Mouse (Mus musculus) intestine, embryonic 16.5 days (tissue): ENCODE measurements around the gene Mrtfb. TPM values are rescaled to one million over a fixed set of nuclear protein-coding genes. Genes with fewer than 3 reads are reported as not detected.
A peak's percentile ranks its signal among the peaks of the same experiment; 100 is the strongest.

Experiments used
- ATAC-seq: fragments of 200-750 bp; cut with Nextera tagmentation; 2 replicates; pipeline ENCODE4 v1.8.0; 2017; ENCODE audit warnings: moderate TSS enrichment, moderate library complexity
- H3K27ac ChIP-seq: fragments of 300-500 bp; sonication (generic); 2 replicates; pipeline ENCODE4 v1.5.1; 2014; ENCODE audit warnings: mild to moderate bottlenecking, low read length
- H3K27me3 ChIP-seq: fragments of 300-500 bp; sonication (generic); replicated peaks from 2 replicates; pipeline ENCODE4 v1.6.1; 2014; ENCODE audit warnings: low read length, control low read depth, mixed read lengths; ENCODE audit not compliant: control insufficient read depth, insufficient read depth
- H3K36me3 ChIP-seq: fragments of 300-500 bp; sonication (generic); 2 replicates; pipeline ENCODE4 v1.6.1; 2014; ENCODE audit warnings: low read length, control low read depth; ENCODE audit not compliant: control insufficient read depth, insufficient read depth
- H3K4me1 ChIP-seq: fragments of 300-500 bp; sonication (generic); 2 replicates; pipeline ENCODE4 v1.6.1; 2014; ENCODE audit warnings: low read length, control low read depth, mixed read lengths; ENCODE audit not compliant: control insufficient read depth, insufficient read depth
- H3K4me2 ChIP-seq: fragments of 300-500 bp; sonication (generic); 2 replicates; pipeline ENCODE4 v1.6.1; 2014; ENCODE audit warnings: low read depth, low read length, control low read depth
- H3K4me3 ChIP-seq: fragments of 300-500 bp; sonication (generic); 2 replicates; pipeline ENCODE4 v1.5.1; 2014; ENCODE audit warnings: mild to moderate bottlenecking, low read length
- H3K9ac ChIP-seq: fragments of 300-500 bp; sonication (generic); 2 replicates; pipeline ENCODE4 v1.6.1; 2014; ENCODE audit warnings: low read depth, low read length
- H3K9me3 ChIP-seq: fragments of 300-500 bp; sonication (generic); 2 replicates; pipeline ENCODE4 v1.6.1; 2016; ENCODE audit warnings: low read length, control low read depth; ENCODE audit not compliant: control insufficient read depth
- WGBS: fragments of 180-500 bp; shearing (Covaris S2); extraction: QIAGEN DNeasy Blood & Tissue Kit; methylation state at CpG from one replicate; pipeline ENCODE4 v1.1.7; 2014; 5-methylcytosine and 5-hydroxymethylcytosine counted together
- polyA plus RNA-seq: library from polyadenylated mRNA; unstranded; fragments of >200 nt; fragmentation: Nextera tagmentation; extraction: Ambion mirVana; gene quantifications from 2 replicates; pipeline ENCODE4 v1.2.1, GENCODE M21; 2015

Gene Mrtfb
- polyA plus RNA-seq, 1 experiment from 2014 or later, result 15.2 TPM

DNA sequence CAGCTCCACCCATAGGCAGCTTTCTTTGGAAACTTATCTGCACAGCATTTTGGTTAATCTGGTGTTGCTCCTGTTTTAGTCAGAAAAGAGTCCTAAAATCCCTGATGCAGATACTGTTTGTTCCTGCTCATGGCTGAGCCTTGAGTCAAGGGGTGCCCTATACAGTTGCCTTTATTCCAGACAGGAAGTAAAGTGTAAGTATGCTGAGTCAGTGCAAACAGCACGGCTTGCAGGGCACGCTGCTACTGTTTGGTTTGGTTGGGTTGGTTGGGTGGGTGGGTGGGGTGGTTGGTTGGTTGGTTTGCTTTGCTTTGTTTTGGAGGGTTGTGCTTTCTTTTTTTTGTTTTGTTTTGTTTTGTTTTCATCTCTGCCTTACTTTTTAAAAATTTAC, 111.2 kb downstream of the Mrtfb start:
- ATAC-seq, result no peak
- no peak overlapping the region for H3K27ac ChIP-seq
- 14% methylated on average over 2 of the region's 2 CpGs for WGBS

DNA sequence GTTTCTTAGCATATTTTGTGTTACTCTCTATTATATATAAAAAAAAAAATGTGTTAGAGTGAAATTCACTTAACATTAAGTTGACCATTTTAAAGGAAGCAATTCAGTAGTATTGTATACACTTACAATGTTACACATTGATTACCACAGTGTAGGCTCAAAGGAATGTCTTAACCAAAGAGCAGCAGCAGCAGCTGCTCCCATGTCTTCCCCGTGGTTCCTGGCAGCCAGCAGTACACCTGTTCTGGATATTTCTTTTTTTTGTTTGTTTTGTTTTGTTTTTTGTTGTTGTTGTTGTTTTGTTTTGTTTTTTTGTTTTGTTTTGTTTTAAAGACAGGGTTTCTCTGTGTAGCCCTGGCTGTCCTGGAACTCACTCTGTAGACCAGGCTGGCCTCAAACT, 112.4 kb downstream of the Mrtfb start:
- Histone ChIP-seq H3K4me1 (peaks cover 18% of the 10 kb centered on the region), H3K4me2 (no peak overlapping the region), H3K4me3 (no peak overlapping the region), H3K9ac (no peak overlapping the region), H3K27me3 (no peaks in the 10 kb centered on the region), H3K36me3 (no peaks in the 10 kb centered on the region), H3K27ac (no peak overlapping the region), H3K9me3 (no peaks in the 10 kb centered on the region)
- 70% methylated on average over 1 of the region's 1 CpGs for WGBS
- no peak for ATAC-seq

More for the DNA sequence above, 111.2 kb downstream of the Mrtfb start:
- Histone ChIP-seq H3K27me3 (no peaks in the 10 kb centered on the region), H3K9me3 (no peaks in the 10 kb centered on the region), H3K4me2 (no peak overlapping the region), H3K4me1 (peaks cover 18% of the 10 kb centered on the region), H3K4me3 (no peak overlapping the region), H3K36me3 (no peaks in the 10 kb centered on the region), H3K9ac (no peak overlapping the region)

DNA sequence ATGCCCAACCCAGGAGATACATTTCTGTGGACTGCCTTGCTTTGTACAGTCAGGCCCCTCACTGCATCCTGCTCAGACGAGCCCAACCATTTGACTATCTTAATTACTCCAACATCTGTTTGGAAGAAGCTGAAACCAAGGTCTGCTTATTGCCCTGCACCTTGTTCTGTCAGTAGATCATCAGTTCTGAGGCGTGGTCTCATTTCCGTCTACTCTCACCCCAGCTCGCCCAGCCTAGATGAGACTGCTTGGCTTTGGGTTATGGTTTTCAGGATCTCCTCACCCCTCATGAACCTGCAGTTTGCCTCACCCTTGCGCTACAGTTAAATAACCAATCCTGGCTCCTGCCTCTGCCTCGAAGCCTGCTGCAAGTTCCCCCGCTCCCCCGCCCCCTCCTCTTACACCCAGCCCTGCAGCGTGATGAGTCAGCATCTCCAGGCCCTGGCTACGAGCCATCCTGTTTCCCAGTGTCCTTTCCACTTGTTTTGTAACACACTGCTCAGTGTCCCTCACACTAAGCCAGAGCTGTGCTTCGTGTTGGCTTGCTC, 115.5 kb downstream of the Mrtfb start:
- Histone ChIP-seq H3K9me3 (no peaks in the 10 kb centered on the region), H3K27ac (peak overlapping the region; percentile 28; the same call in 1 of the 2 replicates), H3K36me3 (no peaks in the 10 kb centered on the region), H3K27me3 (no peaks in the 10 kb centered on the region), H3K4me1 (peaks cover 18% of the 10 kb centered on the region), H3K4me2 (peak overlapping the region; percentile 30), H3K4me3 (0 out of 2 replicates have a peak overlapping the region, but pooled peaks have one; percentile 7), H3K9ac (peak overlapping the region; percentile 24)
- peak; percentile 92 for ATAC-seq
- WGBS, result 12% methylated on average over 11 of the region's 11 CpGs

DNA sequence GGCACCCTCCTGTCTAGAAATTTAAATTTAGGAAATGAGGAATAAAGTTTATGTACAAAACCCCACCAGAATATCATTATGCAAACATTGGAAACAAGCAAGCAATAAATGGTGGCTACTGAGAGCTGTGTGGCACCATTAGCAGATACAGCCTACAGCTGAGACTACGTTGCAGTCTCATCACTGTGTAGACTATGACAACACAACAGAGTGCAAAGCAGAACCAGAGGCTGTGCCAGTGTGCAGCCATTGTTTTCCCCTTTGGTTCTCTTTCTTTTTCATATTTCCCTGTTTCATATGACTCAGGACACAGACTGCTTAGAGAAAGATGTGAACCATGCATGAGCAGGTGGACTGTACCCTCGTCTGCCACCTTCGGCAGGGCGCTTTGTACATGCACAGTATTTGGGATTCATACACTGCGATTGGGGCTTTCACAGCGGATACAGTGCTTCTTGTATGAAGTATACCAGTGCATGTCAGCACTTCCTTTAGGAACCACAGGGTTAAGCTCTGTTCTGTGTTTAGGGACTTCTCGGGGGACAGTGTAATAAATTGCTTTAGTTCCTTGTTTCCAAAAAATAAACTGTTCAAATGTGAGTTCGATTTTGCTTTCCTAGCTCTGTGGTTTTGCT, 116.7 kb downstream of the Mrtfb start:
- no peaks in the 10 kb centered on the region for H3K9me3 ChIP-seq

DNA sequence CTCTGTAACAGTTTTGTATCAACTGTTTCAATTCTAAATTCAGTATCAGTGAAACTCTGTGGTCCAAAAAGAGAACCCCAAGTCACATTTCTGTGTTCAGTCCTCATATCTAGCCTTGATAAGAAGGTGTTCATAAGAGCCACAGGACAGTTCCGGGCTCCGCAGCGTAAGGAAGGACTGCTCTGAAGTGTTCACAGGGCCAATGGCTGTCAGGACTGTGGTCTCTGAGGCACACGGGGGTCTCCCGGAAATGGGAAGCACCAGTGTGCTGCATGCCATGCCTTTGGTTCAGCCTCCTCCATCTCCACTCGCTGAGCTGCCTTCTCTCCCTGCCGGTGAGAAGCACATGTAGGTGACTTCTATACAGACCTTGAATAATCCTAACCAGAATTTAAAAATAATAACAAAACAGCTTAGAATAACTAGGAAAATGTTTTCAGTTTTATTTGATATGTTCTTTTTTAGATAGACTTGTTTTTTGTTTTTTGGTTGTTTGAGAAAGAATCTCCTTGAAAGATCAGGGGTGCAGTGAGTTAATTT, 120.7 kb downstream of the Mrtfb start:
- Histone ChIP-seq H3K9ac (no peak overlapping the region), H3K4me3 (no peak overlapping the region), H3K4me1 (peaks cover 1% of the 10 kb centered on the region), H3K27me3 (no peaks in the 10 kb centered on the region), H3K27ac (no peak overlapping the region), H3K36me3 (no peaks in the 10 kb centered on the region), H3K9me3 (no peaks in the 10 kb centered on the region), H3K4me2 (no peak overlapping the region)
- WGBS, result 81% methylated on average over 7 of the region's 7 CpGs
- ATAC-seq, result no peak

More for the DNA sequence above, 116.7 kb downstream of the Mrtfb start:
- no peaks in the 10 kb centered on the region for H3K36me3 ChIP-seq
- H3K4me2 ChIP-seq, result no peak overlapping the region
- H3K4me1 ChIP-seq, result peaks cover 12% of the 10 kb centered on the region
- H3K9ac ChIP-seq, result no peak overlapping the region
- no peak overlapping the region for H3K27ac ChIP-seq
- ATAC-seq, result no peak
- no peaks in the 10 kb centered on the region for H3K27me3 ChIP-seq
- WGBS, result 81% methylated on average over 8 of the region's 8 CpGs
- no peak overlapping the region for H3K4me3 ChIP-seq

DNA sequence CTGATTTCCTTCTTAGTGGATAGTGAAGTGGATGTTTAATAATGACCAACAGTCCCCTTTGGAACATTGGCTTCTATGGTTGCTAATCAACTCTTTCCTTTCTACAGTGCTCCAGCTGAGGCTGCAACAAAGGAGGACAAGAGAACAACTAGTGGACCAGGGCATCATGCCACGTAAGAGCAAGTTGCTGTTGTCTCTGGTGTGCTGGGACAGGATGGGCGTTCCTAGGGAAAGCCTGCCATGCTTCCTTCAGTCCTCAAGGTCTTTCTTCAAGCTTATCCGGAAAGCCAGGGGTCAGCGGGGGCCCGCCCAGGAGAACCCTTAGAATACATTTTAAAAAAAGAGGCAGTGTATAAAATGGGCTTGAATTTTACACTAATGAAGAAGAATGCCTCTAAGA, 121.9 kb downstream of the Mrtfb start:
- no peaks in the 10 kb centered on the region for H3K36me3 ChIP-seq
- no peaks in the 10 kb centered on the region for H3K9me3 ChIP-seq
- WGBS, result 85% methylated on average over 5 of the region's 5 CpGs
- H3K27me3 ChIP-seq, result no peaks in the 10 kb centered on the region
- no peak overlapping the region for H3K9ac ChIP-seq
- H3K4me2 ChIP-seq, result no peak overlapping the region
- H3K4me3 ChIP-seq, result no peak overlapping the region
- no peak overlapping the region for H3K27ac ChIP-seq
- H3K4me1 ChIP-seq, result no peaks in the 10 kb centered on the region
- ATAC-seq, result no peak

DNA sequence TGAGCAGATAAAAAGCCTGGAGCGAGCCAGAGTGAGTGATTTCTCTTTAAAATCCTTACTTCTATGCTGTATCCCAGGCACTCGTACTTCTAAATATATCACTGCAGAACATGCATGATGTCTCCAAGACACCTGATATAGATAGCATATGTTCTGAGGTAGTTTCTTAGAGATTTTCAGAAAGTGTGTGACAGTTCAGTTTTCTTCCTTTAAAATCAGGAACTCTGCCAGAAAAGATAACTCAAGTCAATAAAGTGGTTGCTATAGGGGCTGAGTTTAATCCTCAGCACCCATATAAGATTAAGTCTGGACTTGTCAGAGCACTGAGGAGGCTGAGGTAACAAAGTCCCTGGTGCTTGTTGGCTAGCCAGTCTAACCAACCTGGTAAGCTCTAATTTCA, 123.6 kb downstream of the Mrtfb start:
- ATAC-seq, result no peak
- H3K9me3 ChIP-seq, result no peaks in the 10 kb centered on the region
- H3K36me3 ChIP-seq, result no peaks in the 10 kb centered on the region
- no peak overlapping the region for H3K4me3 ChIP-seq
- WGBS, result 83% methylated on average over 2 of the region's 2 CpGs
- no peak overlapping the region for H3K9ac ChIP-seq
- no peak overlapping the region for H3K27ac ChIP-seq
- no peaks in the 10 kb centered on the region for H3K27me3 ChIP-seq
- H3K4me1 ChIP-seq, result no peaks in the 10 kb centered on the region
- no peak overlapping the region for H3K4me2 ChIP-seq

DNA sequence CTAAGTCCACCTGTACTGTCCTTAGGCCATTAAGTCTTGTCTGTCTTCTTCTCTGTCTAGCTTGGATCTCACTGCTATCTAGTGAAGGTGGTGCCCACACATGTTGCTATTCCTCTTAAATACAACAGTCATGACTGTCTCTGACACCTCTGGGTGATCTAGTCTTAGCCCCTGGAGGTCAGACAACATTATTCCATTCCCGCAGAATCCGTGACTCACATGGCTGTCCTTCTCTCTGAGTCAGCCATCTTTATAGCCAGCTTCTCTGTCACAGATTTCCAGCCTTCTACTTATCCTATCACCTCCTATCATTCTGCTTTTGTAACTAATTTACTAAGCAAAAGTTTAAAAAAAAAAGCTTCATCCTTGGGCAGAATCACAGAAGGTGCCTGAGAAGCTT, 125.5 kb downstream of the Mrtfb start:
- no peak overlapping the region for H3K4me3 ChIP-seq
- ATAC-seq, result no peak
- no peak overlapping the region for H3K9ac ChIP-seq
- WGBS, result 90% methylated on average over 2 of the region's 2 CpGs
- H3K4me1 ChIP-seq, result no peaks in the 10 kb centered on the region
- no peak overlapping the region for H3K4me2 ChIP-seq
- no peaks in the 10 kb centered on the region for H3K27me3 ChIP-seq
- H3K36me3 ChIP-seq, result peaks cover 6% of the 10 kb centered on the region
- no peaks in the 10 kb centered on the region for H3K9me3 ChIP-seq
- H3K27ac ChIP-seq, result no peak overlapping the region

DNA sequence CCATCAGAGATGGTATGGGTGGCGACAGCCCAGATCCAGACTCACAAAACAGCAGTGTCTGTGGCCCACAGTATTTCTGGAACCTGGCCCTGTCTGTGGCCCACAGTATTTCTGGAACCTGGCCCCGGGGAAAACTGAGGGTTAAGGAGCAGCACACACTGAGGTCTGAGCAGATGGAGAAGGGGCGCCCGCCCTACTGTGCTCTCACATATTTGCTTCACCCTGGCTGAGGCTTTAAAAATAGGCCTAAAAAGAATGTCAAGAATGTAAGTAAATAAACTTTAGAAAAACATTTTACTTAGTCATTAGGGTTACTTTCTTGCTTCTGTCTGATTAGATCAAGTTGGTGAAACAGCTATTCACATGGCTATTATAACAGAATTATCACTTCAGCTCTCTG, 131.0 kb downstream of the Mrtfb start:
- no peak for ATAC-seq
- Histone ChIP-seq H3K9me3 (no peaks in the 10 kb centered on the region), H3K4me3 (no peak overlapping the region), H3K4me2 (no peak overlapping the region), H3K27me3 (no peaks in the 10 kb centered on the region), H3K27ac (no peak overlapping the region), H3K9ac (no peak overlapping the region), H3K4me1 (no peaks in the 10 kb centered on the region), H3K36me3 (peaks cover 6% of the 10 kb centered on the region)
- 78% methylated on average over 4 of the region's 4 CpGs for WGBS
